Mouse (Mus musculus) kidney, postnatal 14 days (tissue): ENCODE measurements at regions not wholly inside any gene's neighbourhood (a gene's known extent, or its start where the extent isn't known, plus 50 kb on each side); places are given as distances from the start of the nearest gene placed in this dataset.

Experiments
- DNase-seq: peaks from one replicate; pipeline ENCODE4 v3.0.0; 2022; ENCODE audit warnings: mixed read lengths

DNA sequence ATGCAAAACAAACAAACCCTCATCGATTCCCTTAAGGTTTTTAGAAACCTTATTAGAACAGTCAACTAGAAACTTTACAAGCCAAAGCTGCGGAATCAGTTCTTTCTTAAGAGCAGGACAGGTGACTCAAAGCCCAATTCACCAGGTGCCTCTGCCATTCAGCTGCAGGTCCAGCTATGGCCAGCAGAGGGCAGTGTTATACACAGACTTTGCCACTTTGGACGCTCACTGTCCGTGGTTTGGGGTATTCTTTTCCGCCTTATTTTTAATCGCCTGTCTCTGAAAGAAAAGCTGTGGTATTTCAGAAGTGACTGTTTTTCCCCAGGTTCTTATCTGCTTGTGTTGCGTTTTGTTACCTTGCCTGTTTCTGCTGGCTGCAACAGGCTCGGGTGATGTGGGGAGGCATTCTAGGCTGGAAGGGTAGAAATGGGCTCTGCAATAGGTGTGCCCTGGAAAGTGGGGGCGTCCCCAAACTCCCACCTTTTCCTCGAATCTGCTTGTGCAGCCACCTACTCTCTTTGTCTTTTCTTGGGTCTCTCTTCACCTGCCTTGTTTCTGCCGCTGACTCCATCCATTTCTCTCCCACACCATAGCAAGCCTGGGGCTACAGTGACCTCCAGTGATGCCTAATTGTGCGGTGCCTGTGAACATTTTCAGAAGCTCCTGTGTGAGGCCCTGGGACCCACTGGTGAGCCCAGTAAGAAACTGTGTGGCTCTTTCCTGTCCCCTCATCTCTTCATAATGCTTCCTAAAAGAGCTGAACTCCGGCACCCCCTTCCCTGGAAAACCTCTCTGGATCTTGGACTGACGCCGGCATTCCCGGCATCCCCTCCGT, 142.4 kb downstream of the Mtx3 start:
- peak; percentile 76 for DNase-seq

DNA sequence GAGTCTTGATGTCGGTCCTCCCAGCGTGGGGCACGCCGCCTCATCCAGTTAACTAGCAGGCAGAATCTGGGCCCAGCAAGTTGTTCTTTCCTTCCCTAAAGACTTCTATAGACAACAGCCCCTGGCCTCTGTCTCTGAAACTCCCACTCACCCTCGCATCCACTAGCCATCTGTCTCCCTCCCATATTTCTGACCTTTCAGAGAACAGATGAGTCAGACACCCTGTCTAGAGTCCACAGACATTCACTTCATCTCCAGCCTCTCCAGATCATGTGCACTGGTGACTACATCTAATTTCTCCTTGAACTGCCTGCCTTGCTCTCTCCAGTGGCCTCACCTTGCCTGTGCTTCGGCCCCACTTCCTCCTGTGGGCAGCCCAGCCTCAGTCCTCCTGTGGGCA, 143.1 kb downstream of the Mtx3 start:
- no peak for DNase-seq

DNA sequence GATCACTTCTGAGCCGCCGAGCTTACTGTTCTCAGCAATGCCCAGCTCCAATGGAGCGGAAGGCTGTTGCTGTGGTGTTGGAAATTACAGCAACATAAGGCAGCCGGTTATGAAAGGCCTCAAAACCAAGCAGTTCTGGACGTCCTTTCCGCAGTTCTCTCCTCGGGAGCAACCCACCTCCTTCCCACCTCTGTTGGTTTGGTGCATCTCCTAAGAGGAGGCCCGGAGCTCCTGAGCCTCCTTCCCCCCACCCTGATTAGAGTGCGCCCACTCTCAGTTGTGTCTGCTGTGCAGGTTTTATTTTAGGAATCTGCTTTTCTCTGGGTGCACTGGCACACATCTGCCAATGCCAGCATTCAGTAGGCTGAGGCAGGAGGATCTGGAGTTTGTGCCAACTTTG, 144.0 kb downstream of the Mtx3 start:
- no peak for DNase-seq

DNA sequence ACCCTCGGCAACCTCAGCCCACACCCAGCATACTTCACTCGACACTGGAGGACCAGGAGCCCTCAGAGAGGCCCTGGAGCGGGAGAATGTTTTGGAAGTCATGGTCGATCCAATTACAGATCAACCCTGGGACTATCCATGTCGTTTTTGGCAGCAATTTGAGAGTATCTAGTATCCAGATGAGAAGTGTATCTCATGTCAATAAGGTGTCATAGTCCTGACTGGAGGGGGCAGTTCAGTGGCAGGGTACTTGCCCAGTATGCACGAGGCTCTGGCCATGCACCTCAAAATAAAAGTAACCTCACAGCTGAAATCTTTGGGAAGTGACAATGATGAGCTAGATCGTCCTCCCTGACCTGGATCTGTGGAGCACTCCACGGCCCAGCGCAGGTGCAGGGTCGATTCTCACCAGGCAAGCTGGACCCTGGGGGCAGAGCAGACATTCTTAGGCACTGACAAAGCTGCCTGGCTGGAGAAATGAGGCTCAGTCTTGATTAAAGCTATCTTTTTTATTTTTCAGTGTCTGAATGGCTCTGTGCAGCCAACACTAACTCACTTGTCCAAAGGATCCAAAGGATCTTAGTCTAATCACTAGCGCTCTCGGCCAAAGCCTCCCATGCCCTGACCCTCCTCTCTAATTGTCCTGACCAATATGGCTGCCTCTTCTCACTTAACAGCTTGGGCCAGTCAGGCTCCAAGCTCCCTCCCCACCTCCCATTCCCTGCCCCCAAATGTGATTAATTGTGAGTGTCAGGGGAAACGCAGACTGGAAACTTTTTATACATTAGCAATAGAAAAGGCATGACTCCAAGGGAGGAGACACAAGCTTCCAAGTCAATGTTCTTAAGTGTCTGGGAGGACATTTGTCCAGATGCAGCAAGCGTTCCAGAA, 146.0 kb downstream of the Mtx3 start:
- DNase-seq: no peak
